Mouse (Mus musculus): ENCODE measurements around the gene Rrad. TPM values are rescaled to one million over a fixed set of nuclear protein-coding genes. Genes with fewer than 3 reads are reported as not detected.

The Rrad gene
- polyA plus RNA-seq, 1 experiment from 2014 or later = 4.0 TPM

- H3K36me3 ChIP-seq (replicated peaks) = 0 out of 2 replicates have a peak, but pooled peaks cover 8% of the 10 kb centered on the region
- H3K9ac ChIP-seq = no peak overlapping the region
- no peak overlapping the region for H3K4me2 ChIP-seq
- peaks cover 12% of the 10 kb centered on the region for H3K4me1 ChIP-seq
- peaks cover 8% of the 10 kb centered on the region for H3K27me3 ChIP-seq (replicated peaks)
- H3K4me3 ChIP-seq = no peak overlapping the region
- ATAC-seq (replicated peaks) = peak; percentile 73
- WGBS = 56% methylated on average over 6 of the region's 6 CpGs
- H3K27ac ChIP-seq = peak overlapping the region; percentile 45
- H3K9me3 ChIP-seq = no peaks in the 10 kb centered on the region
Observed at GRCm38 (mm10) chr8:104632486-104632885, 1.4 kb upstream of the Rrad start.

GRCm38 (mm10) chr8:104631975-104632374, 848 bp upstream of the Rrad start:
- ATAC-seq (replicated peaks) = 0 out of 2 replicates have a peak, but pooled peaks have one; percentile 4
- 38% methylated on average over 5 of the region's 5 CpGs for WGBS
- Histone ChIP-seq H3K4me2 (no peak overlapping the region), H3K36me3 (replicated peaks) (0 out of 2 replicates have a peak, but pooled peaks cover 8% of the 10 kb centered on the region), H3K4me3 (no peak overlapping the region), H3K27me3 (replicated peaks) (peaks cover 8% of the 10 kb centered on the region), H3K9me3 (no peaks in the 10 kb centered on the region), H3K27ac (peak overlapping the region; percentile 45), H3K9ac (no peak overlapping the region), H3K4me1 (peaks cover 12% of the 10 kb centered on the region)

GRCm38 (mm10) chr8:104630574-104630973, 553 bp downstream of the Rrad start:
- Histone ChIP-seq H3K4me1 (peaks cover 12% of the 10 kb centered on the region), H3K9me3 (no peaks in the 10 kb centered on the region), H3K36me3 (replicated peaks) (0 out of 2 replicates have a peak, but pooled peaks cover 8% of the 10 kb centered on the region), H3K4me2 (peak overlapping the region; percentile 61), H3K27ac (no peak overlapping the region), H3K27me3 (replicated peaks) (peaks cover 8% of the 10 kb centered on the region), H3K9ac (peak overlapping the region; percentile 16; the same call in 1 of the 2 replicates), H3K4me3 (peak overlapping the region; percentile 31)
- WGBS = under 1% methylated on average over 36 of the region's 36 CpGs
- ATAC-seq (replicated peaks) = 0 out of 2 replicates have a peak, but pooled peaks have one; percentile 18

DNA sequence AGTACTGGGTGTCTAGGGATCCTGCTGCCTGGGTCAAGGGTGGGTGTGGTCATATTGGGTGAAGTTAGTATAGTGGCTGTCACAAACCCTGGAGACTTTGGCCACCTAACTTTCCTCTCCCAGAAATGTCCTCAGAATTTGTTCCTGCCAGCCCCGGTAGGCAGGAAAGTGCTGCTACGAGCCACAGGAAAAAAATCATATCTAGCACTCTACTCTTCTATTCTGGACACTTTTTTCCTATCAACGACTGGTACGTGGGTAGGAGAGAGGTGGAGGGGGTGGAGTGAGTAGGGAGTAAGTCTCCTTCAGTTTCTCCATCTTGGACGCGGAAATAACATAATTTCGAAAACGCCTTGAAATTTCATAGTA, 1.0 kb downstream of the Rrad start:
- Histone ChIP-seq H3K9ac (no peak overlapping the region), H3K27ac (no peak overlapping the region), H3K27me3 (replicated peaks) (peaks cover 8% of the 10 kb centered on the region), H3K4me2 (peak overlapping the region; percentile 61), H3K4me3 (peak overlapping the region; percentile 31; the same call in 1 of the 2 replicates), H3K4me1 (peaks cover 12% of the 10 kb centered on the region), H3K36me3 (replicated peaks) (0 out of 2 replicates have a peak, but pooled peaks cover 8% of the 10 kb centered on the region), H3K9me3 (no peaks in the 10 kb centered on the region)
- 37% methylated on average over 8 of the region's 8 CpGs for WGBS
- ATAC-seq (replicated peaks) = no peak

DNA sequence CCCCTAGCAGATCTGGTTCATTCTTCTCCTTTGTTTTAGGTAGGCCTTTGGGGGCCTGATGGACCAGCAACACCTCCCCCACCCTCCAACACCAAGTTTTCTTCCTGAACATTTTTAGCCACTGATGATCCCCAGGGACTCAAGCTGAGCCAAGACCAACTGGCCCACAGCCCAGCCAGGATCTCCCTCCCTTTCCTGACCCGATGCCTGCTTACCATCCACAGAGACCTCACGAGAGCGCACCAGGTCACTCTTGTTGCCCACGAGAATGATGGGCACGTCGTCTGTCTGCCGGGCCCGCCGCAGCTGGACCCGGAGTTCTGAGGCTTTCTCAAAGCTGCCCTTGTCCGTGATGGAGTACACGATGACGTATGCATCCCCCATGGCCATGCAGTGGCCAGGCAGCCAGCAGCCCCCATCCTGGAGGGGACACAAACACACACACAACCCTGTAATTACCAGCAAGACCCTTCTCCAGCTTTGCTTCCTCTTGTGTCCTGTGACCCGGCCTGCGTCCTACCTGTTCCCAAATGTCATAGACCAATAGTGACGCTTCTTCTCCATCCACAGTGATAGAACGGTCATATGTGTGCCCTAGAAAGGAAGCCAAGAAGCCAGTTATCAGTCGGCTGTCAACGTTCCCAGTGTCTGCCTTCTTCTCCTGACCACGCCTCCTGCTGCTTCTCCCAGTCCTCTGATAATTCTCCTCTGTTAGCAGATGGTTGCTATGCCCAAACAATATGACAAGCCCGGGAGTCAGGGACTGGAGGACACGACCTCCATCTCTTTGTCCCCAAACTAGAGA, 1.6 kb downstream of the Rrad start:
- Histone ChIP-seq H3K4me1 (peaks cover 12% of the 10 kb centered on the region), H3K4me3 (no peak overlapping the region), H3K9me3 (no peaks in the 10 kb centered on the region), H3K27ac (no peak overlapping the region), H3K36me3 (replicated peaks) (0 out of 2 replicates have a peak, but pooled peaks cover 2% of the 10 kb centered on the region), H3K4me2 (no peak overlapping the region), H3K27me3 (replicated peaks) (peaks cover 8% of the 10 kb centered on the region), H3K9ac (no peak overlapping the region)
- 83% methylated on average over 22 of the region's 22 CpGs for WGBS
- ATAC-seq (replicated peaks) = no peak

GRCm38 (mm10) chr8:104628402-104628801, 2.7 kb downstream of the Rrad start:
- 95% methylated on average over 21 of the region's 21 CpGs for WGBS
- Histone ChIP-seq H3K4me1 (peaks cover 12% of the 10 kb centered on the region), H3K9me3 (no peaks in the 10 kb centered on the region), H3K9ac (no peak overlapping the region), H3K4me2 (no peak overlapping the region), H3K4me3 (no peak overlapping the region), H3K27me3 (replicated peaks) (peaks cover 8% of the 10 kb centered on the region), H3K27ac (no peak overlapping the region), H3K36me3 (replicated peaks) (no peaks in the 10 kb centered on the region)
- ATAC-seq (replicated peaks) = no peak

DNA sequence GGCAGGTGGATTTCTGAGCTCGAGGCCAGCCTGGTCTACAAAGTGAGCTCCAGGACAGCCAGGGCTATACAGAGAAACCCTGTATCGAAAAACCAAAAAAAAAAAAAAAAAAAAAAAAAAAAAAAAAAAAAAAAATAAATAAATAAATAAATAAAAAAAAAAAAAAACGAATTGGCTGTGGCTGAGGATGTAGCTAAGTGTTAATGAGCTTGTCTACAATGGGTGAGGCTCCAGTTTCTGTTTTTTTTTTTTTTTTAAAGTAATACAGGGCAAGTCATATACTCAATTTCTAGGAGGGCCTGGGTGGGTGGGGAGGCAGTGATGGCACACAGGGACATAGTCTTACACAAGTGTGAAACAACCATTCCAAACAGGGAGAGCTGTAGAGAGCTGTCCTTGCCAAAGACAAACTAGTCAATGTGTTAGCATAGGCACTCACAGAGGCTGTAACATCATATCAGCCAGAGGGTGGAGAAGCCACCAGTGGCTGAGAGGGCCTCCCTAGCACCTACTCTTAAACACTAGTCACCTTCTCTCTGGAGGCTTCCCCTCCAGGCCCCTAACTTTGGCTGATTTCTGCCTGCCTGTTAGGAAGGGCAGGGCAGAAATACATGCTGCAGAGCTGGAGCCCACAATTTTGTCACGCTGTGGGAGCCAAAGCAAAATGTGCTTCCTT, 3.9 kb downstream of the Rrad start:
- no peak for ATAC-seq (replicated peaks)
- WGBS = 76% methylated on average over 4 of the region's 4 CpGs
- Histone ChIP-seq H3K9me3 (no peaks in the 10 kb centered on the region), H3K36me3 (replicated peaks) (no peaks in the 10 kb centered on the region), H3K4me2 (no peak overlapping the region), H3K4me1 (peaks cover 12% of the 10 kb centered on the region), H3K9ac (no peak overlapping the region), H3K27ac (no peak overlapping the region), H3K27me3 (replicated peaks) (peaks cover 8% of the 10 kb centered on the region), H3K4me3 (no peak overlapping the region)

GRCm38 (mm10) chr8:104624161-104624560, 7.0 kb downstream of the Rrad start, which contains the start of gene Cdh16:
Cdh16 (minus strand) TSS chr8:104624396.
- H3K4me3 ChIP-seq = no peak within 1 kb of the TSS
- no peaks in the 10 kb centered on the region for H3K9me3 ChIP-seq
- no peak for ATAC-seq (replicated peaks)
- no peak within 1 kb of the TSS for H3K9ac ChIP-seq
- 76% methylated on average over 6 of the region's 6 CpGs for WGBS
- H3K36me3 ChIP-seq (replicated peaks) = no peaks in the 10 kb centered on the region
- no peak within 1 kb of the TSS for H3K4me2 ChIP-seq
- no peaks in the 10 kb centered on the region for H3K4me1 ChIP-seq
- H3K27ac ChIP-seq = no peak within 1 kb of the TSS
- no peaks in the 10 kb centered on the region for H3K27me3 ChIP-seq (replicated peaks)

DNA sequence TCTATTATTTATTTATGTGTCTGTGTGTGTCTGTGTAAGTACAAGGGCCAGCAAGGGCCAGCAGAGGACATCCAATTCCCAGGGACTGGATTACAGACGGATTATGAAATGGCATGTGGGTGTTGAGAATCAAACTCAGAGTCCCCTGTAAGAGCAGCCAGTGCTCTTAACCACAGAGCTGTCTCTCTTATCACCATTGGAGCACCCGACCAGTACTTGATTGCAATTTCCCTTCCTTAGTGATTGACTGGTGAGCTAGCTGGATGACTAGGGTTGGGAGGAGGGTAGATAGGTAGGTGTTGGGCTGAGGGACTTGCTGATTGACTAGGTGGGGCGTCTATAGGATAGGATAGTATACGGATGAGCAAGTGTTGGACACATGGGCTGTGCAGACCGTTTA, 10.4 kb downstream of the Rrad start:
- no peak overlapping the region for H3K4me3 ChIP-seq
- H3K9me3 ChIP-seq = no peaks in the 10 kb centered on the region
- H3K4me2 ChIP-seq = no peak overlapping the region
- no peaks in the 10 kb centered on the region for H3K36me3 ChIP-seq (replicated peaks)
- no peak overlapping the region for H3K27ac ChIP-seq
- no peaks in the 10 kb centered on the region for H3K27me3 ChIP-seq (replicated peaks)
- no peak overlapping the region for H3K9ac ChIP-seq
- 80% methylated on average over 5 of the region's 5 CpGs for WGBS
- no peaks in the 10 kb centered on the region for H3K4me1 ChIP-seq
- no peak for ATAC-seq (replicated peaks)

- Histone ChIP-seq H3K36me3 (replicated peaks) (no peaks in the 10 kb centered on the region), H3K4me3 (no peak overlapping the region), H3K4me2 (no peak overlapping the region), H3K27me3 (replicated peaks) (no peaks in the 10 kb centered on the region), H3K9me3 (no peaks in the 10 kb centered on the region), H3K9ac (no peak overlapping the region), H3K4me1 (no peaks in the 10 kb centered on the region), H3K27ac (no peak overlapping the region)
- ATAC-seq (replicated peaks) = no peak
- 87% methylated on average over 4 of the region's 4 CpGs for WGBS
Observed at GRCm38 (mm10) chr8:104613119-104613518, 18.0 kb downstream of the Rrad start.

- Histone ChIP-seq H3K27me3 (replicated peaks) (no peaks in the 10 kb centered on the region), H3K4me3 (no peak overlapping the region), H3K9ac (no peak overlapping the region), H3K27ac (no peak overlapping the region), H3K4me2 (no peak overlapping the region), H3K9me3 (no peaks in the 10 kb centered on the region), H3K36me3 (replicated peaks) (no peaks in the 10 kb centered on the region), H3K4me1 (no peaks in the 10 kb centered on the region)
- WGBS = 73% methylated on average over 4 of the region's 4 CpGs
- no peak for ATAC-seq (replicated peaks)
Observed at GRCm38 (mm10) chr8:104611613-104612012, 19.5 kb downstream of the Rrad start.

DNA sequence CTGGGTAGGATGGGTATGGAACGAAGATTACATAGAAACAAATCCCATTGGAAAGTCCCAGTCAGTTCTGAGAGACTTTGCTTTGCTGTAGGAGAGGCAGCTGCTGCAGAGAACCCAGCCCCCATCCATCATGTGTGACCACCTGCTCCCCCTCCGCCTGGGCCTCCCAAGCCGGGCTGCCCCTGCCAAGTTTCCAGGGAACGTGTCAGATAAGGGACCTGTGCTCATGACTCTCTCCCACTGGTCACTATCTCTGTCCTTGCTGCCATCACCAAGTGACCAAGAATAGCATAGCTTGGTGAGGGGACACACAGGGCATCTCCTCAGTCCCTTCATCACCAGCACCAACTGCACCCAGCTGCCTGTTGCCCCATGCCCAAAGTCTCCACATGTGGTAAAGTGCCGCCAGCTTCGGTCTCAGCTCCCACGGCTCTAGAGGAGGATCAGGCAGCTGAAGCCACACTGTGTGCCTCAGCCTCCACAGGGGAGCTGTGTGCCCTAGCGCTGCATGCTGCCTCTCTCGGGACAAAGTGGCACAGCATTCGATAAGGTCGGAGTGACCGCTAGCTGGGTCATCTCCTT, 20.9 kb downstream of the Rrad start:
- Histone ChIP-seq H3K27ac (no peak overlapping the region), H3K27me3 (replicated peaks) (no peaks in the 10 kb centered on the region), H3K36me3 (replicated peaks) (no peaks in the 10 kb centered on the region), H3K9me3 (no peaks in the 10 kb centered on the region), H3K4me3 (no peak overlapping the region), H3K4me1 (no peaks in the 10 kb centered on the region), H3K4me2 (no peak overlapping the region), H3K9ac (no peak overlapping the region)
- ATAC-seq (replicated peaks) = no peak
- 85% methylated on average over 12 of the region's 12 CpGs for WGBS

All from midbrain, embryonic 15.5 days (tissue).